Mouse (Mus musculus) megakaryocyte, embryonic 14.5 days (primary cell): ENCODE results near the gene 4932411N23Rik.
"Not testable (repeated sequence)": the region's sequence is repeated elsewhere in the genome, so short reads cannot be mapped to it uniquely, and the experiment has no call there.

ENCODE experiments used
- FLI1 ChIP-seq: IDR thresholded peaks from 2 replicates; pipeline ENCODE4 v1.6.1; 2012; ENCODE audit warnings: low read length, inconsistent platforms, mixed read lengths
- GATA1 ChIP-seq: IDR thresholded peaks from 3 replicates; pipeline ENCODE4 v1.6.1; 2012; ENCODE audit warnings: mixed read lengths, low read length, inconsistent platforms, borderline replicate concordance

GRCm38 (mm10) chrX:126777643-126778042, 38.0 kb downstream of the 4932411N23Rik start:
- not testable (repeated sequence) for TF ChIP-seq FLI1, GATA1
